Mouse (Mus musculus) skeletal muscle tissue, adult 2 months (tissue): ENCODE results near the gene Efna5.

Experiments used
- DNase-seq: peaks from one replicate; pipeline ENCODE4 v3.0.0-alpha.2; 2012; ENCODE audit warnings: low read depth, low spot score

Gene Efna5

GRCm38 (mm10) chr17:62748803-62749619 lies 132.1 kb downstream of the Efna5 start:
- no peak for DNase-seq

DNA sequence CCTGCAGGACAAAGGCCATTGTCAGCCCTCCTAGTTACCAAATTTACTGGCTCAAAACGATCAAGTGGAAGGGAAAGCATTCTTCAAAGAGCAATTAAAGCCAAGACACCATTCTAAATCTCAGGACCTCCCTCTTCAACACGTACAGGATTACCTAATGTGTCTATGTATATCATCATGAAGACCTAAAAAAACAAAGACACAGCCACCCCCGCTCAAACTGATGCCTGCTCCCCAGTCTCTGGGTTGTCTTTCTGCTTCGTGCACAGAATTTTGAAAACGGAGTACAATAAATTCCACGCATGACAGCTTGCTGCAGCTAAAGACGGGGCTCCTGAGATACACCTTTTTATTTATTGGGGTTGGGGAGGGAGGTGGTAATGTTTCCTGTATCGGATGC lies 133.7 kb downstream of the Efna5 start:
- no peak for DNase-seq

- no peak for DNase-seq
Observed at GRCm38 (mm10) chr17:62746827-62747226, 134.3 kb downstream of the Efna5 start.

DNA sequence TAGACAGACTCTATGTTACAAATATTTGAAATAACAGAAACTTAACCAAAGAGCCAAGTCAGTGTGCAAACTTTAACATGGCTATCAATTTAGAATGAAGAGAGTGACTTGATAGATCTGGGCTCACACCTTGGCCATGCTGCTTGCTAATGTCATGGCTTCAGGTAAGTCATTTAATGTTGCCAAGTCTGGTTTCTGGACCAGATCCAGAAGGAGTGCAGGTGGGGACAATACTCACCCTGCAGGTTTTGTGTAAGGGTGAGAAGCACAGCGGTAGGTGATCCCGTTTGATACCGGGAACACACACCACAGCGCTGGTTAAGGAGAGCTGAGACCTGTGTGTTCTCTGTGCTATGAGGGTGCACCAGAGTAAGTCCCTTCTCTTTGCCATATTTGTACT lies 135.8 kb downstream of the Efna5 start:
- no peak for DNase-seq

DNA sequence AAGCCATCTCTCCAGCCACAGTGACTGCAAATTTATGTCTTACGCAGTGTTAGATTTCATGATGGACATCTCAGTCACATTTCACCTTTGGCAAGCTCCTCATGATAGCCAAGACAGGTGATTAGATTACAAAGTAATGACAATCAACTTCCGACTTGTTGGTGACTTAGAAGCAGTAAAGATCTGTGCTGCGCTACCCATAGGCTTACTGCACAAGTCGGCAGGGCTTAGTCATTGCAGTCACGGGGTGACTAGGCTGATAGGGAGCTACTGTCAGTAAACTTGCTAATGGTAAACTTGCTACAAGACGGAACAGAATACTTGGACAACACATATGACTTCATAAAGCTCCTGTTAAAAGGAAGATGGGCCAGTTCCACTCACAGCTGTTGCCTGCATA lies 136.9 kb downstream of the Efna5 start:
- no peak for DNase-seq

DNA sequence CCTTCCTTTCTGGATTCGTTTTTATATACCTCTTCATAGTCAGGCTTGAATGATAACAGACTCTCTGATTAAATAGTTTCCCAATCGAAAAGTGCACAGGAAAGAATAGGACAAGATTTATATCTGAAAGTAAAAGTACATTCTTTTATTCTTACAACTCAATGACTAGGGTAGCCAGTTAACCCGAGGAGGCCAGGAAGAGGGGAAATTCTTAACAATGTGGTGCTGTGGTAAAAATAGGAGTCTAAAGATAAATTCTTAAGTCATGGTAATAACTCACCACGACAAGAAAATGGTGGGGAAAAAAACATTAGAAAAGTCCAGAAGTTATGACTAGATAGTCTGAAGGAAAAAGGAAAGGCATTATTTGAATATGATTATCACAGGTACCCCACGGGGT lies 139.4 kb downstream of the Efna5 start:
- DNase-seq, result no peak

DNA sequence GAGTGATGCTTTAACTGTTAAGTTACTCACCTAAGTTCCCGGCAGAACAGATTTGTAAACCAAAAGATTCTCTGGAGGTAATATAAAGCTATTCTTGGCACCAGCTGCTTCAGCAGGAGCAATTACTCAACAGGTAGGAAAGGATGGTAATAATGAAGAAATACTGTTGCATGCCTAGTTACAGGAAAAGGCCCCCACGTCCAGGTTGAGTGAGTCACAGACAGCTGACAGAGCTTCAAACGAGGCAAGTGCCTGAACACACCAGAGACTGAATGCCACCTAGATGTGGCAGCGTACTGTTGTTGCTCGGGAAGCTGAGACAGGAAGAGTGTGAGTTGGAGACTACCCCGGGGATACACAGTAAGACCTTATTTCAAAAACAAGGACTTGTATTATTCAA lies 140.1 kb downstream of the Efna5 start:
- no peak for DNase-seq

- DNase-seq, result no peak
Observed at GRCm38 (mm10) chr17:62739993-62740392, 141.1 kb downstream of the Efna5 start.

GRCm38 (mm10) chr17:62737404-62737803 lies 143.7 kb downstream of the Efna5 start:
- DNase-seq, result no peak

DNA sequence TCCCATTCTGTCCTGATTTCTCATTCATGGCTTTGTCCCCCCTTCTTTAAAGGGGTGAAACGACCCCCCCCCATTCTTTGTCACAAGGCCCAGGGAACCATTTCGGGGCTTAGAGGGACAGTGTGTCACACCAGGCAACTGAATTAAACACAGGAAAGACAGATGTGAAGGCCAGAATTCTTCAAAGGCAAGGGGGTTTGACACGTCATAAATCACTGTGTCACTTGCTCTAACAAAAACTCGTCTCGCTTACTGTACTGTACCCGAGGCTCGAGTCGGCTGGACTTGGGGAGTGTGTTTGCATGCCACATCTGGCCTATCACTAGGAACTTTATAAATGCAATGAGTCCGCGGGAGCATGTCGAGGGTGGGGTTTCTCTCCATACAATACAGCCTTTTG lies 145.2 kb downstream of the Efna5 start:
- no peak for DNase-seq

DNA sequence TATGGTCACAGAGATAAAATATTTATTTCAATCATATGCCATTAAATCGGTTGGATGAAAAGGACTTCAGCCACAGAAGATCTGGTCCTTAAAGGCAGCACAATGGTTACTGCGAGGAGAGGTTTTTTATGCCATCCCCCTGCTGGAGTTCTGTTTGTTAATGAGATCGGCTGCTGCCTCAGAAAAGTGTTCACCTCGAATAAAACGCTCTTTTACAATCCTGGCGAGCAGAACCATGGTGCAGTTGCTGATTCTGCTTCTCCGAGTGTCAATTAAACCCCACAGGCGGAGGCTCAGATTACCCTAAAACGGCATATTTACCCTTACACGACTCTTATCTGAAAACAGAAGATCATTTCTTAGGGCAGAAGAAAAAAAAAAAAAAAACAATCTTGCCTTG lies 146.2 kb downstream of the Efna5 start:
- DNase-seq, result no peak

DNA sequence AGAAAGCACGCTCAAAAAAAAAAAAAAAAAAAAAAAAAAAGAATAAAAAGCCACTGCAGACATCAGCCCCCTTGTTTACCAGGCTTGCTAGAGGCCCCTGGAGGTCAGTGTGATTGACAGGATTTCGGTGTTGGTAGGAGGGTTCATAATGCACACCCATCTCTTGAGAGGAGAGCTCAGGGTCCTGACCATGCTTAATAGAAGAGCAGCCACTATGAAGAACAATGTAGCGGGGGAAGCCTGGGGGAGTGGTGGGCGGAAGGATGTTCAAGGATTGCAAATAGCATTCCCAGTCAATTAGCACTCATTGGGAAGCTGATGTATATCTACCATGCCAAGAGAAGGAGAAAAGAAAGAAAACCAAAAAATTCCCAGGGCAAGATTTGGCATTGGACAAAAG lies 147.1 kb downstream of the Efna5 start:
- no peak for DNase-seq

GRCm38 (mm10) chr17:62729754-62730470 lies 151.2 kb downstream of the Efna5 start:
- no peak for DNase-seq

GRCm38 (mm10) chr17:62728142-62728917 lies 152.8 kb downstream of the Efna5 start:
- DNase-seq, result no peak

DNA sequence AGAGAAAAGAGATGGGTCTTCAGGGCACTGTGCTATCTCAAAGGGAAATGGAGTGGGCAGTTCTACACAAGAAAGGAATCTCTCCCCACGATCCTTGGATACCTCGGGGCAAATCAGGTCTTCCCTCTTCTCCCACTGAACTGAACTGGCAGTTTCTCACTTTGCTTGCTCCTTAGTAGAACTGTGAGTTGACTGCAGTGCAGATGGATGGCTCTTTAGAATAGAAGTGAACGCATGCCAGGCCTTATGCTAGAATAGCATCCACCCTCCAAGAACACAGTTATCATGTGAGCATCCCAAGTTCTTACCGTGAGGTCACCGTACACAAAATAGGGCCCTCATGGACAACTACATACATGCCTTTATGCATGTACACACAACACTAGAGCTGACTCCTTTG lies 155.0 kb downstream of the Efna5 start:
- no peak for DNase-seq

DNA sequence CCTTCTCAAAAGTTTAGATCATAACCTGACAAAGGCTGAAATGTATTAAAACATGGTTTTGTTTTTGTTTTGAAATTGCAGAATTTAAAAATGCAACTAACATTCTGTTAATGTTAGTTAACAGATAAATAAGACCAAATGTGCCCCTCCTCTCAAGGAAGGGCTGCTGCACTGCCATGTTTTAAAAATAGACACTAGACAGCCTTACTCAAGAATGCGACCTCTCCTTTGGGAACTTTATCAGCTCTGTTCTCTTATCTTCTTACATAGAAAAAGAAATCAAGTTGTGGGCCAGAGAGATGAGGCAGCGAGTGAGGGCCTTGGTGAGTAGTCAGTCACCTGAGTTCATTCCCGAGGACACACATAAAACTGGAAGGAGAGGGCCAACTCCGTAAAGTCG lies 158.2 kb downstream of the Efna5 start:
- DNase-seq, result no peak

GRCm38 (mm10) chr17:62721595-62721994 lies 159.5 kb downstream of the Efna5 start:
- no peak for DNase-seq

- DNase-seq, result no peak
Observed at GRCm38 (mm10) chr17:62720740-62721450, 160.2 kb downstream of the Efna5 start.

DNA sequence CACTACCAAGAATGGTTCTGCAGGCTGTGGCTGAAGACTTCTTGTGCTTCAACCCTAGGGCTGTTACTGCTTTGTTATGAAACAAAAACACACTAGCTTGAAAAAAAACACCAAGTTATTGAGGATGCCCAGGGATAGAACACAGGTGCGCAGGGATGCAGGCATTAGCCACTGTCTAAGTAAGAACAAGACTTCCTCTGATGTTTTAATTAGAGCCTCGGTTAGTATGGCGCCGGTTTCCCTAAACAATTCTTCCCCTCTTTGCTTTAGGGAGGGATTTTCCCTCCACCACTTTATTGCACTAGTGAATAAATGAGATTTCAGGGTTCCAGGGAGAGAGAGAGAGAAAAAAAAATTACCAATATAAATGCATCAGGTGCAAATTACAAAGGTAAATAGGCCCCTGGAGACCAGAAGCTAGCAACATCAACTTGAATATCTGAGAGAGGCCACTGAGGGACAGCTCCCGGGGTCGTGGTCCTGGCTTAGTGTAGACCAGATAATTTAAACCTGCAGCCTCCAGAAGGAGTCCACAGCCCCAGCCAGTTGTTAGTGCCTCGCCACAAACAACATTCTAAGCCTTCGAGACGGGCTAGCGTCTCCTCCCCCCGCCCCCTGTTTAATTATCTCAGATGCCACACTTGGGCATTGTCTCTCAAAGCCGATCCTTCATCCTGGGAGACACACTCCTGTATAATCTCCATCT lies 163.5 kb downstream of the Efna5 start:
- no peak for DNase-seq

DNA sequence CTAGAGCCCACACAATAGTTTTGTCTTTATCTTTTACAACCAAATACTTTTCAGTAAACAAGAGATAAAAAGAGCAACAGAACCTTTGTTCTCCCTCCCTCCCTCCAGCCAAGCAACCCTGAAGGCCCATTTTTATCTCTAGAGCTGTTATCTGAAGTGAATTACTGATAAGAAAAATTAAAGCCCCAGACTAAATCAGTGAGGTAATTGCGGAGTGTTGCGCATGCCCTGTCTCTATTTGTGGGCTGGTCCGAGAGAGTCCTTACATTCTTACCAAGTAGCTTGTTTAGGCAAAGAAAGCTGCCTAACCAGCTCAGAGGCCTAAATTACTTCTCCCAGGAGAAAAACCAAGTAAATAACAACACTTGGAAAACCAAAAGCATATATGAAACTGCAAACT lies 167.7 kb downstream of the Efna5 start:
- DNase-seq, result no peak

DNA sequence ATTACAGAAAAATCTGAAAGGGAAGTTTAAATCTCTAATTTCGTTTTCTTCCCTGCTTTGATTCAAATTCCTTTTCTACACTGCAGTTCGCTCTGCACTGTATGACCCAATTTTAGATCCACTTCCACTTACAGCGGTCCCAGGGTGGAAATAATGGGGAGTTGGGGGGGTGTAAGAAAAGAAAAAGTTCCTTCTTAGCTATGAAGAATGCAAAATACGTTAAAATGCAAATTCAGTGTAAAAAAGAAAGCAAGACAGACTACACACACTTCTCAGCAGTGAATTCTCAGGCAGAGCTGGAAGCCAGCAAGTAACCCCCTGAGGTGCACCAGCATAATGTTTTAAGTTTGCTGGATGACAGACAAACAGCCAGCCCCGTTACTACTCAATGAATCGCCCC lies 174.7 kb downstream of the Efna5 start:
- no peak for DNase-seq
